Mouse (Mus musculus): ENCODE measurements around the gene Smgc. TPM values are rescaled to one million over a fixed set of nuclear protein-coding genes. Genes with fewer than 3 reads are reported as not detected.

Smgc gene
- polyA plus RNA-seq (2014; fragmentation: Illumina TruSeq; extraction: RNeasy Lipid Tissue Mini Kit (QIAGEN cat#74804); ENCODE audit: low read depth, low replicate concordance): not detected

DNA sequence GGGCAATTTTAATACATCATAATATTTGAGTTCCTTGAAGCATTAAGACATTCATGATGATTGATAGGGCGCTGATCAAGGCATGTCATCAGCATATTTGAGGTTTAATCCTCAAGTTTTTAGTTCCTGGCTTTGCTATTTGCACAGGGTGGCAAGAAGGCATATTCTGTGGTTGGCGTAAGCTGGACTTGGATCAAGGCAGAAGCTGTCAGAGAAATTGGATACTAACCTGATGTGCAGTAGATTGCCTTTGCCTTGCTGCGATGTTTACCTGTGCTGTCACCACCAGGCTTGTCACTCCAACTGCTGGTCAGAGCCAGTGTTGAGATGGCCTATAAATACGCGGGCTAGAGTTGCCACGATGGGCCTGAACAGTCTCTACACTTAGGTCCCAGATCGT lies at the start of gene Smgc:
TSS of gene Smgc (plus strand) at position 301 of the 400 bp plus-strand sequence.

Other genes starting within 250 kb of the Smgc start
- gene Lrrk2, start 165.1 kb upstream of the Smgc start, polyA plus RNA-seq (2014; fragmentation: Illumina TruSeq; extraction: RNeasy Lipid Tissue Mini Kit (QIAGEN cat#74804); ENCODE audit: low read depth, low replicate concordance): 9.5 TPM
- 0.10 TPM for gene Cntn1, start 212.9 kb downstream of the Smgc start, polyA plus RNA-seq (2014; fragmentation: Illumina TruSeq; extraction: RNeasy Lipid Tissue Mini Kit (QIAGEN cat#74804); ENCODE audit: low read depth, low replicate concordance)